Mouse (Mus musculus) heart, embryonic 11.5 days (tissue): ENCODE data around the gene Mapkapk2. TPM values are rescaled to one million over a fixed set of nuclear protein-coding genes. Genes with fewer than 3 reads are reported as not detected.

Experiments used
- ATAC-seq: fragments of 200-750 bp; cut with Nextera tagmentation; replicated peaks from 2 replicates; pipeline ENCODE4 v1.8.0; 2017; ENCODE audit warnings: moderate library complexity; ENCODE audit not compliant: insufficient number of reproducible peaks, low FRiP score, low TSS enrichment
- H3K27ac ChIP-seq: fragments of 300-500 bp; sonication (generic); 2 replicates; pipeline ENCODE4 v1.5.1; 2014; ENCODE audit warnings: mild to moderate bottlenecking, low read depth, low read length
- H3K27me3 ChIP-seq: fragments of 300-500 bp; sonication (generic); 2 replicates; pipeline ENCODE4 v1.6.1; 2014; ENCODE audit warnings: mild to moderate bottlenecking, low read length, mixed read lengths; ENCODE audit not compliant: control insufficient read depth, insufficient read depth
- H3K36me3 ChIP-seq: fragments of 300-500 bp; sonication (generic); 2 replicates; pipeline ENCODE4 v1.6.1; 2014; ENCODE audit warnings: mild to moderate bottlenecking, low read length, moderate library complexity, mixed read lengths; ENCODE audit not compliant: control insufficient read depth, insufficient read depth
- H3K4me1 ChIP-seq: fragments of 300-500 bp; sonication (generic); 2 replicates; pipeline ENCODE4 v1.6.1; 2014; ENCODE audit warnings: low read length; ENCODE audit not compliant: control insufficient read depth, insufficient read depth
- H3K4me2 ChIP-seq: fragments of 300-500 bp; sonication (generic); 2 replicates; pipeline ENCODE4 v1.6.1; 2014; ENCODE audit warnings: mild to moderate bottlenecking, moderate library complexity
- H3K4me3 ChIP-seq: fragments of 300-500 bp; sonication (generic); 2 replicates; pipeline ENCODE4 v1.5.1; 2014; ENCODE audit warnings: low read depth, low read length
- H3K9ac ChIP-seq: fragments of 300-500 bp; sonication (generic); 2 replicates; pipeline ENCODE4 v1.6.1; 2014; ENCODE audit warnings: mild to moderate bottlenecking, low read depth, low read length, moderate library complexity
- H3K9me3 ChIP-seq: fragments of 300-500 bp; sonication (generic); replicated peaks from 2 replicates; pipeline ENCODE4 v1.6.1; 2016; ENCODE audit warnings: low read length; ENCODE audit not compliant: control insufficient read depth
- WGBS: fragments of 180-500 bp; shearing (Covaris S2); extraction: QIAGEN DNeasy Blood & Tissue Kit; methylation state at CpG from one replicate; pipeline ENCODE4 v1.1.7; 2014; ENCODE audit not compliant: insufficient replicate concordance; 5-methylcytosine and 5-hydroxymethylcytosine counted together
- polyA plus RNA-seq: library from polyadenylated mRNA; unstranded; fragments of >200 nt; fragmentation: Nextera tagmentation; extraction: Ambion mirVana; gene quantifications from 2 replicates; pipeline ENCODE4 v1.2.1, GENCODE M21; 2014

Gene Mapkapk2
- polyA plus RNA-seq, 1 experiment from 2014 or later: 57.6 TPM

GRCm38 (mm10) chr1:131068011-131068727, 29.5 kb downstream of the Mapkapk2 start:
- no peak for ATAC-seq
- WGBS: 81% methylated on average over 10 of the region's 10 CpGs

GRCm38 (mm10) chr1:131064202-131064601, 33.4 kb downstream of the Mapkapk2 start:
- H3K9ac ChIP-seq: no peak overlapping the region

More at GRCm38 (mm10) chr1:131068011-131068727, 29.5 kb downstream of the Mapkapk2 start:
- Histone ChIP-seq H3K36me3 (peaks cover 3% of the 10 kb centered on the region; the same call in 1 of the 2 replicates), H3K9me3 (no peaks in the 10 kb centered on the region), H3K27me3 (no peaks in the 10 kb centered on the region), H3K4me3 (no peak overlapping the region), H3K9ac (no peak overlapping the region), H3K27ac (no peak overlapping the region), H3K4me1 (peaks cover 34% of the 10 kb centered on the region), H3K4me2 (no peak overlapping the region)

GRCm38 (mm10) chr1:131062821-131063220, 34.8 kb downstream of the Mapkapk2 start:
- Histone ChIP-seq H3K36me3 (peaks cover 3% of the 10 kb centered on the region; the same call in 1 of the 2 replicates), H3K27ac (peak overlapping the region; percentile 80), H3K4me2 (peak overlapping the region; percentile 45), H3K4me3 (no peak overlapping the region), H3K4me1 (peaks cover 72% of the 10 kb centered on the region), H3K9me3 (no peaks in the 10 kb centered on the region), H3K9ac (peak overlapping the region; percentile 56), H3K27me3 (no peaks in the 10 kb centered on the region)
- ATAC-seq: peak; percentile 18; the same call in 1 of the 2 replicates
- WGBS: 49% methylated on average over 6 of the region's 6 CpGs

More at GRCm38 (mm10) chr1:131064202-131064601, 33.4 kb downstream of the Mapkapk2 start:
- no peak for ATAC-seq
- Histone ChIP-seq H3K4me3 (no peak overlapping the region), H3K36me3 (peaks cover 3% of the 10 kb centered on the region; the same call in 1 of the 2 replicates), H3K4me1 (peaks cover 58% of the 10 kb centered on the region), H3K27ac (no peak overlapping the region), H3K27me3 (no peaks in the 10 kb centered on the region), H3K4me2 (no peak overlapping the region), H3K9me3 (no peaks in the 10 kb centered on the region)
- 39% methylated on average over 6 of the region's 6 CpGs for WGBS

- no peaks in the 10 kb centered on the region for H3K9me3 ChIP-seq
- peaks cover 5% of the 10 kb centered on the region for H3K36me3 ChIP-seq
- no peak overlapping the region for H3K4me3 ChIP-seq
- H3K27ac ChIP-seq: peak overlapping the region; percentile 80
- H3K27me3 ChIP-seq: no peaks in the 10 kb centered on the region
- peaks cover 72% of the 10 kb centered on the region for H3K4me1 ChIP-seq
- H3K9ac ChIP-seq: peak overlapping the region; percentile 56; the same call in 1 of the 2 replicates
- peak overlapping the region; percentile 40 for H3K4me2 ChIP-seq
- 40% methylated on average over 7 of the region's 7 CpGs for whole genome bisulfite sequencing
- ATAC-seq: 0 out of 2 replicates have a peak, but pooled peaks have one; percentile 6
Observed at GRCm38 (mm10) chr1:131061740-131062254, 35.8 kb downstream of the Mapkapk2 start.

GRCm38 (mm10) chr1:131060290-131061253, 37.1 kb downstream of the Mapkapk2 start:
- Histone ChIP-seq H3K27me3 (no peaks in the 10 kb centered on the region), H3K36me3 (peaks cover 12% of the 10 kb centered on the region), H3K4me2 (no peak overlapping the region), H3K9me3 (no peaks in the 10 kb centered on the region), H3K27ac (0 out of 2 replicates have a peak overlapping the region, but pooled peaks have one; percentile 41), H3K9ac (no peak overlapping the region), H3K4me1 (peaks cover 72% of the 10 kb centered on the region), H3K4me3 (no peak overlapping the region)
- no peak for ATAC-seq
- WGBS: 55% methylated on average over 13 of the region's 13 CpGs

- Histone ChIP-seq H3K27me3 (no peaks in the 10 kb centered on the region), H3K9ac (no peak overlapping the region), H3K4me1 (peaks cover 69% of the 10 kb centered on the region), H3K27ac (no peak overlapping the region), H3K4me2 (no peak overlapping the region), H3K36me3 (peaks cover 18% of the 10 kb centered on the region), H3K4me3 (no peak overlapping the region), H3K9me3 (no peaks in the 10 kb centered on the region)
- no peak for ATAC-seq
- WGBS: 71% methylated on average over 5 of the region's 5 CpGs
Observed at GRCm38 (mm10) chr1:131059841-131060240, 37.8 kb downstream of the Mapkapk2 start.

- 0 out of 2 replicates have a peak overlapping the region, but pooled peaks have one; percentile 7 for H3K27ac ChIP-seq
- no peak overlapping the region for H3K4me3 ChIP-seq
- H3K4me2 ChIP-seq: no peak overlapping the region
- H3K4me1 ChIP-seq: peaks cover 65% of the 10 kb centered on the region
- no peaks in the 10 kb centered on the region for H3K27me3 ChIP-seq
- 37% methylated on average over 1 of the region's 1 CpGs for WGBS
- peaks cover 18% of the 10 kb centered on the region for H3K36me3 ChIP-seq
- H3K9me3 ChIP-seq: no peaks in the 10 kb centered on the region
- H3K9ac ChIP-seq: peak overlapping the region; percentile 43; the same call in 1 of the 2 replicates
- no peak for ATAC-seq
Observed at GRCm38 (mm10) chr1:131059411-131059810, 38.2 kb downstream of the Mapkapk2 start.

- whole genome bisulfite sequencing: 43% methylated on average over 7 of the region's 7 CpGs
- ATAC-seq: no peak
- Histone ChIP-seq H3K27ac (peak overlapping the region; percentile 29; the same call in 1 of the 2 replicates), H3K4me3 (no peak overlapping the region), H3K9me3 (no peaks in the 10 kb centered on the region), H3K4me1 (peaks cover 58% of the 10 kb centered on the region), H3K9ac (no peak overlapping the region), H3K36me3 (peaks cover 22% of the 10 kb centered on the region), H3K27me3 (no peaks in the 10 kb centered on the region), H3K4me2 (no peak overlapping the region)
Observed at GRCm38 (mm10) chr1:131058431-131058830, 39.2 kb downstream of the Mapkapk2 start.
